Mouse (Mus musculus) heart, embryonic 14.5 days (tissue): ENCODE results near the gene Hoxc8. TPM values are rescaled to one million over a fixed set of nuclear protein-coding genes. Genes with fewer than 3 reads are reported as not detected.

ENCODE experiments used
- ATAC-seq: fragments of 200-750 bp; cut with Nextera tagmentation; 2 replicates; pipeline ENCODE4 v1.8.0; 2017; ENCODE audit warnings: low read depth, moderate TSS enrichment; ENCODE audit not compliant: insufficient number of reproducible peaks, insufficient read depth, low FRiP score
- H3K27ac ChIP-seq, 2 experiments: fragments of 200-500 bp in 1 of 2; fragments of 300-500 bp in 1 of 2; sonication (generic) in 1 of 2; replicated peaks in 1 of 2; 2 replicates each; pipeline ENCODE4 v1.5.1; 2012 to 2014; ENCODE audit warnings: low read depth in 2 of 2, low read length in 2 of 2, control low read depth in 1 of 2, mild to moderate bottlenecking in 1 of 2, mixed read lengths in 1 of 2; ENCODE audit not compliant: control insufficient read depth in 1 of 2, insufficient read depth in 1 of 2
- H3K27me3 ChIP-seq: fragments of 300-500 bp; sonication (generic); 2 replicates; pipeline ENCODE4 v1.6.1; 2014; ENCODE audit warnings: mild to moderate bottlenecking, low read length, control low read depth; ENCODE audit not compliant: control insufficient read depth, insufficient read depth
- H3K36me3 ChIP-seq: fragments of 300-500 bp; sonication (generic); 2 replicates; pipeline ENCODE4 v1.6.1; 2014; ENCODE audit warnings: mild to moderate bottlenecking, control low read depth, low read length, mixed read lengths; ENCODE audit not compliant: control insufficient read depth, insufficient read depth
- H3K4me1 ChIP-seq, 2 experiments: fragments of 200-500 bp in 1 of 2; fragments of 300-500 bp in 1 of 2; sonication (generic) in 1 of 2; 2 replicates each; pipeline ENCODE4 v1.6.1; 2012 to 2014; ENCODE audit warnings: low read length in 2 of 2, control low read depth in 1 of 2, mixed read lengths in 1 of 2; ENCODE audit not compliant: control insufficient read depth in 2 of 2, insufficient read depth in 2 of 2
- H3K4me2 ChIP-seq: fragments of 300-500 bp; sonication (generic); 2 replicates; pipeline ENCODE4 v1.6.1; 2014; ENCODE audit warnings: mild to moderate bottlenecking, low read length
- H3K4me3 ChIP-seq, 2 experiments: fragments of 200-500 bp in 1 of 2; fragments of 300-500 bp in 1 of 2; sonication (generic) in 1 of 2; 2 replicates each; pipeline ENCODE4 v1.5.1; 2012 to 2014; ENCODE audit warnings: low read length in 2 of 2, mild to moderate bottlenecking in 2 of 2, control low read depth in 1 of 2, low read depth in 1 of 2, moderate library complexity in 1 of 2; ENCODE audit not compliant: control insufficient read depth in 1 of 2, insufficient read depth in 1 of 2
- H3K9ac ChIP-seq: fragments of 300-500 bp; sonication (generic); 2 replicates; pipeline ENCODE4 v1.6.1; 2014; ENCODE audit warnings: mild to moderate bottlenecking, low read length
- H3K9me3 ChIP-seq: fragments of 300-500 bp; sonication (generic); 2 replicates; pipeline ENCODE4 v1.6.1; 2016; ENCODE audit warnings: low read length, control low read depth; ENCODE audit not compliant: control insufficient read depth
- WGBS: fragments of 180-500 bp; shearing (Covaris S2); extraction: QIAGEN DNeasy Blood & Tissue Kit; methylation state at CpG from one replicate; pipeline ENCODE4 v1.1.7; 2014; 5-methylcytosine and 5-hydroxymethylcytosine counted together
- polyA plus RNA-seq: library from polyadenylated mRNA; unstranded; fragments of >200 nt; fragmentation: Nextera tagmentation; extraction: Ambion mirVana; gene quantifications from 2 replicates; pipeline ENCODE4 v1.2.1, GENCODE M21; 2014

The Hoxc8 gene
- polyA plus RNA-seq, 1 experiment from 2014 or later = not detected

DNA sequence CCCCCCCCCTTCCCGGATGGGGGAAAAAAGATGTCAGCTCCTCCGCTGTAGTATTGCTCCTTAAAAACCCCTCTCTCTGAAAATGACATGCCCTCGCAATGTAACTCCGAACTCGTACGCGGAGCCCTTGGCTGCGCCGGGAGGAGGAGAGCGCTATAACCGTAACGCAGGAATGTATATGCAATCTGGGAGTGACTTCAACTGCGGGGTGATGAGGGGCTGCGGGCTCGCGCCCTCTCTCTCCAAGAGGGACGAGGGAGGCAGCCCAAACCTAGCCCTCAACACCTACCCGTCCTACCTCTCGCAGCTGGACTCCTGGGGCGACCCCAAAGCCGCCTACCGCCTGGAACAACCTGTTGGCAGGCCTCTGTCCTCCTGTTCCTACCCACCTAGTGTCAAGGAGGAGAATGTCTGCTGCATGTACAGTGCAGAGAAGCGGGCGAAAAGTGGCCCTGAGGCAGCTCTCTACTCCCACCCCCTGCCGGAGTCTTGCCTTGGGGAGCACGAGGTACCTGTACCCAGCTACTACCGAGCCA is 23.6 kb upstream of the Hoxc8 start, which contains the start of gene Hoxc10:
Gene Hoxc10, plus strand, starts transcription at position 21 of the 536 bp plus-strand sequence.
- Histone ChIP-seq H3K27ac (no peak within 1 kb of the TSS), H3K9ac (no peak within 1 kb of the TSS), H3K4me1 (no peaks in the 10 kb centered on the region; a peak in 1 of 4 replicates), H3K9me3 (no peaks in the 10 kb centered on the region), H3K4me2 (peak within 1 kb of the TSS; percentile 44), H3K36me3 (no peaks in the 10 kb centered on the region), H3K27me3 (peaks cover 99% of the 10 kb centered on the region), H3K4me3 (peak within 1 kb of the TSS in 1 of 2 experiments; percentile 16; a peak in 1 of 4 replicates)
- 3% methylated on average over 27 of the region's 27 CpGs for WGBS
- ATAC-seq = no peak

- H3K27me3 ChIP-seq = peaks cover 99% of the 10 kb centered on the region
- H3K4me2 ChIP-seq = peak within 1 kb of the TSS; percentile 44
- peak within 1 kb of the TSS in 1 of 2 experiments; percentile 16; a peak in 1 of 4 replicates for H3K4me3 ChIP-seq
- no peak for ATAC-seq
- no peaks in the 10 kb centered on the region for H3K9me3 ChIP-seq
- no peaks in the 10 kb centered on the region; a peak in 1 of 4 replicates for H3K4me1 ChIP-seq
- H3K36me3 ChIP-seq = no peaks in the 10 kb centered on the region
- 5% methylated on average over 12 of the region's 12 CpGs for WGBS
- H3K9ac ChIP-seq = no peak within 1 kb of the TSS
- no peak within 1 kb of the TSS for H3K27ac ChIP-seq
These were observed 23.2 kb upstream of the Hoxc8 start, which contains the start of gene Hoxc5 for GRCm38 (mm10) chr15:102967312-102967510. Gene Hoxc5, plus strand, starts transcription at chr15:102967443.

GRCm38 (mm10) chr15:102967511-102968397 is 22.7 kb upstream of the Hoxc8 start:
- Histone ChIP-seq H3K4me2 (no peak overlapping the region), H3K4me1 (no peaks in the 10 kb centered on the region; a peak in 1 of 4 replicates), H3K4me3 (no peak overlapping the region), H3K27me3 (peaks cover 99% of the 10 kb centered on the region), H3K36me3 (no peaks in the 10 kb centered on the region), H3K27ac (no peak overlapping the region), H3K9me3 (no peaks in the 10 kb centered on the region), H3K9ac (no peak overlapping the region)
- 4% methylated on average over 34 of the region's 34 CpGs for WGBS
- ATAC-seq = no peak

DNA sequence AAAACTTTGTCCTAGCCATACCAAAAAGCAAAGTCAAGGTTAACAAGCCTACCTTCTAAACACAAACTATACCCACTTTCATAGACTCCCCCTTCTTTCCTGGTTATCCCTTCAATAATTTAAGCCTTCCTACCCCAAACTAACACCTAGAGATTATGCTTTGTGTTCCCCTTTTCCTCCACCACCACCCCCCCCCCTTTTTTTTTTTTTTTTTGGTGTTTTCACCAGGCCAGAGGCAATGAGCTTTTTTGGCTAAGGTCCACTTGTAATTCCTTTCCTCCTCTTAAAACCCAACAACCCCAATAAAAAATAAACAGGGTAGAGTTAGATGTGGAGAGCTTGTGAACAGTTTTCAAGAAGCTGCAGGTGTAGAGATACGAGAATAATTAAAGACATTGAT is 21.1 kb upstream of the Hoxc8 start:
- Histone ChIP-seq H3K4me2 (no peak overlapping the region), H3K9me3 (no peaks in the 10 kb centered on the region), H3K9ac (no peak overlapping the region), H3K27me3 (peaks cover 99% of the 10 kb centered on the region), H3K4me3 (no peak overlapping the region), H3K36me3 (no peaks in the 10 kb centered on the region), H3K27ac (no peak overlapping the region), H3K4me1 (no peaks in the 10 kb centered on the region; a peak in 1 of 4 replicates)
- WGBS = 26% methylated on average over 1 of the region's 1 CpGs
- ATAC-seq = no peak

DNA sequence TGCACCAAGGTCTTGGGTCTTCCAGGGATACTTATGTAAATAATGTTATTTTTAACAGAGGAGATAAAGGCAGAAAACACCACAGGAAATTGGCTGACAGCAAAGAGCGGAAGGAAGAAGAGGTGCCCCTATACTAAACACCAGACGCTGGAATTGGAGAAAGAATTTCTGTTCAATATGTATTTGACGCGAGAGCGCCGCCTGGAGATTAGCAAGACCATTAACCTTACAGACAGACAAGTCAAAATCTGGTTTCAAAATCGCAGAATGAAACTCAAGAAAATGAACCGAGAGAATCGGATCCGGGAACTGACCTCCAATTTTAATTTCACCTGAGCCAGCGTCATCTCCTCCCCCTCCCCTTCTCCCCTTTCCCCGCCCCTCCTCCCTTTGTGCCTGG is 19.7 kb upstream of the Hoxc8 start:
- no peak overlapping the region for H3K4me3 ChIP-seq
- H3K4me1 ChIP-seq = no peaks in the 10 kb centered on the region; a peak in 1 of 4 replicates
- no peaks in the 10 kb centered on the region for H3K36me3 ChIP-seq
- 1% methylated on average over 12 of the region's 12 CpGs for WGBS
- H3K27ac ChIP-seq = no peak overlapping the region
- no peak overlapping the region for H3K9ac ChIP-seq
- H3K9me3 ChIP-seq = no peaks in the 10 kb centered on the region
- peaks cover 99% of the 10 kb centered on the region for H3K27me3 ChIP-seq
- no peak overlapping the region for H3K4me2 ChIP-seq
- no peak for ATAC-seq

GRCm38 (mm10) chr15:102972254-102972653 is 18.2 kb upstream of the Hoxc8 start:
- Histone ChIP-seq H3K27me3 (peaks cover 99% of the 10 kb centered on the region), H3K36me3 (no peaks in the 10 kb centered on the region), H3K9me3 (no peaks in the 10 kb centered on the region), H3K4me2 (no peak overlapping the region), H3K27ac (no peak overlapping the region), H3K9ac (no peak overlapping the region), H3K4me1 (no peaks in the 10 kb centered on the region; a peak in 1 of 4 replicates), H3K4me3 (no peak overlapping the region)
- WGBS = under 1% methylated on average over 21 of the region's 21 CpGs
- ATAC-seq = no peak

DNA sequence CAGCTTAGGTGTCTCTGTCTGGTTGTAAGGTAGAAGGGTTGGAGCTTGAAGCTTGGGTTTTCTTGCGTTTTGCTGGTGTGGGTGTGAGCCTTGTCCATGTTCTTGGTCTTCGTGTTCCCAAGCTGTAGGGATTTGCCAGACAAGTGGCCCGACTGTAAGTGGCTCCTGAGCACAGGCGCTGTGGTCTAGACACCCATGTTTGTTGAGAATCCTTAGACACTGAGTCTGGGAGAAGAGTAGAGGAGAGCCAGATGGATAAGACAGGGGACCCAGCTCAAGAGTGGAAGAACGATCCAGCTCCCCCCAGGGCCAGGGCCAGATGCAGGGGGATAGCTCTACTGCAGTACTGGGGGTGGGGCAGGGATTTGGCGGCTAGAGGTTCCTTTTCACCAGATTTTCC is 17.7 kb upstream of the Hoxc8 start:
- no peak for ATAC-seq

More for the DNA sequence above, 17.7 kb upstream of the Hoxc8 start:
- Histone ChIP-seq H3K27me3 (peaks cover 99% of the 10 kb centered on the region), H3K9me3 (no peaks in the 10 kb centered on the region), H3K9ac (no peak overlapping the region), H3K4me3 (no peak overlapping the region), H3K27ac (no peak overlapping the region), H3K36me3 (no peaks in the 10 kb centered on the region), H3K4me1 (no peaks in the 10 kb centered on the region; a peak in 1 of 4 replicates), H3K4me2 (no peak overlapping the region)
- 2% methylated on average over 6 of the region's 6 CpGs for WGBS
